Mouse (Mus musculus) heart, postnatal 0 days (tissue): ENCODE results near the gene Aox3. TPM values are rescaled to one million over a fixed set of nuclear protein-coding genes. Genes with fewer than 3 reads are reported as not detected.

Source experiments
- ATAC-seq: fragments of 200-750 bp; cut with Nextera tagmentation; 2 replicates; pipeline ENCODE4 v1.8.0; 2017; ENCODE audit warnings: low read depth, moderate number of reproducible peaks, moderate library complexity; ENCODE audit not compliant: insufficient read depth
- DNase-seq: peaks from one replicate; pipeline ENCODE4 v3.0.0-alpha.2; 2016; ENCODE audit warnings: low spot score
- H3K27ac ChIP-seq: fragments of 300-500 bp; sonication (generic); 2 replicates; pipeline ENCODE4 v1.5.1; 2014; ENCODE audit warnings: low read depth, mild to moderate bottlenecking
- H3K27me3 ChIP-seq: fragments of 300-500 bp; sonication (generic); 2 replicates; pipeline ENCODE4 v1.6.1; 2014; ENCODE audit warnings: low read length, mixed read lengths; ENCODE audit not compliant: control insufficient read depth, insufficient read depth
- H3K36me3 ChIP-seq: fragments of 300-500 bp; sonication (generic); replicated peaks from 2 replicates; pipeline ENCODE4 v1.6.1; 2014; ENCODE audit warnings: low read length, mixed read lengths; ENCODE audit not compliant: control insufficient read depth, insufficient read depth
- H3K4me1 ChIP-seq: fragments of 300-500 bp; sonication (generic); 2 replicates; pipeline ENCODE4 v1.6.1; 2014; ENCODE audit warnings: antibody characterized with exemption; ENCODE audit not compliant: control insufficient read depth, insufficient read depth
- H3K4me2 ChIP-seq: fragments of 300-500 bp; sonication (generic); 2 replicates; pipeline ENCODE4 v1.6.1; 2014; ENCODE audit warnings: low read depth, mild to moderate bottlenecking, low read length, moderate library complexity
- H3K4me3 ChIP-seq: fragments of 300-500 bp; sonication (generic); 2 replicates; pipeline ENCODE4 v1.5.1; 2014; ENCODE audit warnings: low read depth, low read length
- H3K9ac ChIP-seq: fragments of 300-500 bp; sonication (generic); replicated peaks from 2 replicates; pipeline ENCODE4 v1.6.1; 2014; ENCODE audit warnings: low read depth, low read length, mixed read lengths
- H3K9me3 ChIP-seq: fragments of 300-500 bp; sonication (generic); replicated peaks from 2 replicates; pipeline ENCODE4 v1.6.1; 2016; ENCODE audit warnings: low read length; ENCODE audit not compliant: control insufficient read depth
- CTCF ChIP-seq: IDR thresholded peaks from 2 replicates; pipeline ENCODE4 v1.5.1; 2016; ENCODE audit warnings: antibody characterized with exemption, control low read depth, low read depth
- EP300 ChIP-seq: IDR thresholded peaks from 2 replicates; pipeline ENCODE4 v1.6.1; 2016; ENCODE audit warnings: antibody characterized with exemption, low read depth
- WGBS: fragments of 180-500 bp; shearing (Covaris S2); extraction: QIAGEN DNeasy Blood & Tissue Kit; methylation state at CpG from one replicate; pipeline ENCODE4 v1.1.7; 2014; 5-methylcytosine and 5-hydroxymethylcytosine counted together
- polyA plus RNA-seq: library from polyadenylated mRNA; unstranded; fragments of >200 nt; fragmentation: Nextera tagmentation; extraction: Ambion mirVana; gene quantifications from 2 replicates; pipeline ENCODE4 v1.2.1, GENCODE M21; 2015
- total RNA-seq: library from RNA; depleted of rRNA; stranded (reverse); fragments of >200 nt; gene quantifications from 2 replicates; pipeline ENCODE4 v1.2.3, GENCODE M21; 2014; ENCODE audit warnings: low replicate concordance

The Aox3 gene
- total and polyA plus RNA-seq, 2 experiments from 2014 or later = 0.12 TPM; not detected in 1

DNA sequence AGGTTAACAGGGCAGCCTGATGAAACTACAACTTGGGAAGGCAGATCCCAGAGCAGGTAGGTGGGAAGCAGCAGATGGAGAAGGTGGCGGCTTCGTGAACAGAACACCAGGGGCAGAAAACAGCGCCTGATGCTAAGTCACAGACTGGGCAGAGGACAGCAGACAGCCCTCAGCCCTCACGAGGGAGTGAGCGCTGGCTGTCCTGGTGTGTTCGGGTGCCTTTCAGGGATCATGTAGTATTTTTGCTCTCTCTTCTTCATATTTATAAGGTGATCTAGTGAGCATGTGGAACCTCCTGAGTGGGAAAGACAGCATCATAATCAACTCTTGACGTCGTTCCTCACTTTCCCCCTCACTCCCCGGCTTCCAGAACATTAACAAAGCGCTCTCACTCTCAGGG lies 33.1 kb downstream of the Aox3 start:
- WGBS = 83% methylated on average over 10 of the region's 10 CpGs
- no peak for DNase-seq
- H3K9me3 ChIP-seq = no peaks in the 10 kb centered on the region
- no peak for TF ChIP-seq EP300
- no peak for TF ChIP-seq CTCF
- ATAC-seq = no peak
- H3K27me3 ChIP-seq = no peaks in the 10 kb centered on the region
- H3K4me3 ChIP-seq = no peak overlapping the region
- H3K27ac ChIP-seq = no peak overlapping the region
- H3K36me3 ChIP-seq = no peaks in the 10 kb centered on the region
- no peak overlapping the region for H3K9ac ChIP-seq
- H3K4me1 ChIP-seq = no peaks in the 10 kb centered on the region
- H3K4me2 ChIP-seq = no peak overlapping the region

DNA sequence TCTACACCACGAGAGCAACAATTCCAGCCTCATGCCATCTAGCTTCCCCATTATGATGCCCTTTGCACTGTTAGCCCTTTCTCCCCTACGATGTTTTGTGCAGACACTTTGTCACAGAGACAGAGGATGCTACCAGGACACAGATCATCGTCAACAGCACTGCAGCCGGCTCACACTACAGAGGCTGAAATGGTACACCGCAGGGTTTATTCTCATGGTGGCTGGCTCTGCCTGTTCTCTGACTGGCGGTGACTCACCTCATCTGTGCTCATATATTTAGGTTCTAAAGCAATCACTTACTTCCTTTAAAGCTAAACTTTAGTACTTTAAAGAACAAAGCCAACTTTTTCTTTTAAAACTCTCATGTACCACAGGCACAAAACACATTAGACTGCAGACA lies 34.8 kb downstream of the Aox3 start:
- ATAC-seq (no peak), DNase-seq (no peak)
- no peak overlapping the region for H3K4me2 ChIP-seq
- H3K27ac ChIP-seq = no peak overlapping the region
- H3K4me3 ChIP-seq = no peak overlapping the region
- no peaks in the 10 kb centered on the region for H3K36me3 ChIP-seq
- H3K9me3 ChIP-seq = no peaks in the 10 kb centered on the region
- no peak for TF ChIP-seq CTCF
- TF ChIP-seq EP300 = no peak
- no peak overlapping the region for H3K9ac ChIP-seq
- 77% methylated on average over 6 of the region's 6 CpGs for WGBS
- no peaks in the 10 kb centered on the region for H3K4me1 ChIP-seq
- H3K27me3 ChIP-seq = no peaks in the 10 kb centered on the region

DNA sequence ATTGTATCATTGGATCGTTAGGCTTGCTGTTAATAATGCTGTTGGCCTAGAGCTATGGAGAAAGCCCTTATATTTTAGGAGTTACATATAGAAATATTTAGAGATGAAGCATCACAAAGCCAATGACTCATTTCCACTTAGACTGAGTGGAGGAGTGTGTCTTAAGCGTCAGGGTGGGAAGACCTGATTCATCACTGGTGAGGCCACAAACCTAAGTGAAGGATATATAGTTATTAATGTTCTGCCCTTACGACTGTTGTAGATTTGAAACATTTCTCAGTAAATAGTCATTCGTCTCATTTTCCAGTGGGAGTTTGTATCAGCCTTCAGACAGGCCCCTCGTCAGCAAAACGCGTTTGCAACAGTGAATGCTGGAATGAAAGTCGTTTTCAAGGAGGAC lies 39.3 kb downstream of the Aox3 start:
- no peak overlapping the region for H3K4me2 ChIP-seq
- ATAC-seq = no peak
- no peak overlapping the region for H3K4me3 ChIP-seq
- TF ChIP-seq CTCF (no peak), EP300 (no peak)
- H3K27me3 ChIP-seq = no peaks in the 10 kb centered on the region
- DNase-seq = no peak
- H3K9me3 ChIP-seq = no peaks in the 10 kb centered on the region
- H3K27ac ChIP-seq = no peak overlapping the region
- no peaks in the 10 kb centered on the region for H3K4me1 ChIP-seq
- H3K36me3 ChIP-seq = no peaks in the 10 kb centered on the region
- 56% methylated on average over 8 of the region's 8 CpGs for WGBS
- no peak overlapping the region for H3K9ac ChIP-seq

DNA sequence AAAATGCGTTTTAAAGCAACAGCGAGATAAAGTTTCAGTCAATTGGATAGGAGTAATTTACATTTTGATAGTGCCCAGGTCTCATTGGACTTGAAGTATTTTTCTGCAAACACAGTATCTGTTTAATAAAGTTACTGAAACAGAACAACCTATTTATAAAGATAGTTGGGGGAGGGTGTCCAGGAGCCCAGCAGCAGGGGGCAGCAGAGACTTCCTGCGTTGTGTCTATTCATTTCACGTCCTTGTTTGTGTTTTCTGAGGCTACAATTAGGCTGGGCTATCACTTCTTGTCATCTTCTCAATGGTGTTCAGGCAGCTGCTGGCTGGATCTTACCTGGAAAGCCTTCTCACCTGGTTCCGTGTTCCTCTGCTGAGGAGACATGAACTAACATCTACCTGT lies 43.8 kb downstream of the Aox3 start:
- H3K9me3 ChIP-seq = no peaks in the 10 kb centered on the region
- no peaks in the 10 kb centered on the region for H3K4me1 ChIP-seq
- no peak overlapping the region for H3K4me2 ChIP-seq
- WGBS = 42% methylated on average over 5 of the region's 5 CpGs
- peak; percentile 67 for TF ChIP-seq CTCF
- no peak for TF ChIP-seq EP300
- no peak overlapping the region for H3K4me3 ChIP-seq
- ATAC-seq = no peak
- DNase-seq = peak; percentile 29
- no peaks in the 10 kb centered on the region for H3K36me3 ChIP-seq
- H3K9ac ChIP-seq = no peak overlapping the region
- no peak overlapping the region for H3K27ac ChIP-seq
- H3K27me3 ChIP-seq = no peaks in the 10 kb centered on the region

DNA sequence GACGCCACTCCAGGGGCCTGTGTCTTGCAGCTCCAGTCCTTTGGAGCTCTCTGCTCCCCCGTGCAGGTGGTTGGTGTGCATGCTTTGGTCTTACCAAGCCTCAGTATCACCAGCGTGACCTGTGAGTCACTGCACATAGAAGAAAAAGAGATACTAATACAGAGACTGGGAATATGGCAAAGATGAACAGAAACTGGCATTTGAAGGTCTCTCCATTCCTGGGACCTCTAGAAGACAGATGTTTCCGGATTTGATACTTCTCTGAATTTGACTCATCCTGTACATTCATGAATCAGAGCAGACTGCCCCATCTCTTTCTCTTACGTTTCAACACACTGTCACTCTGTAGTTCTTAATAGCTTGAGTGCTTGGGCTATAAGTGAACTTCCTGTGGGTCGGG lies 57.0 kb downstream of the Aox3 start:
- no peak overlapping the region for H3K4me3 ChIP-seq
- ATAC-seq = no peak
- 0 out of 2 replicates have a peak, but pooled peaks cover 3% of the 10 kb centered on the region for H3K27me3 ChIP-seq
- no peak overlapping the region for H3K4me2 ChIP-seq
- H3K27ac ChIP-seq = no peak overlapping the region
- WGBS = 63% methylated on average over 6 of the region's 6 CpGs
- H3K9ac ChIP-seq = no peak overlapping the region
- DNase-seq = no peak
- H3K4me1 ChIP-seq = no peaks in the 10 kb centered on the region
- no peak for TF ChIP-seq CTCF
- TF ChIP-seq EP300 = no peak
- H3K9me3 ChIP-seq = no peaks in the 10 kb centered on the region
- no peaks in the 10 kb centered on the region for H3K36me3 ChIP-seq

DNA sequence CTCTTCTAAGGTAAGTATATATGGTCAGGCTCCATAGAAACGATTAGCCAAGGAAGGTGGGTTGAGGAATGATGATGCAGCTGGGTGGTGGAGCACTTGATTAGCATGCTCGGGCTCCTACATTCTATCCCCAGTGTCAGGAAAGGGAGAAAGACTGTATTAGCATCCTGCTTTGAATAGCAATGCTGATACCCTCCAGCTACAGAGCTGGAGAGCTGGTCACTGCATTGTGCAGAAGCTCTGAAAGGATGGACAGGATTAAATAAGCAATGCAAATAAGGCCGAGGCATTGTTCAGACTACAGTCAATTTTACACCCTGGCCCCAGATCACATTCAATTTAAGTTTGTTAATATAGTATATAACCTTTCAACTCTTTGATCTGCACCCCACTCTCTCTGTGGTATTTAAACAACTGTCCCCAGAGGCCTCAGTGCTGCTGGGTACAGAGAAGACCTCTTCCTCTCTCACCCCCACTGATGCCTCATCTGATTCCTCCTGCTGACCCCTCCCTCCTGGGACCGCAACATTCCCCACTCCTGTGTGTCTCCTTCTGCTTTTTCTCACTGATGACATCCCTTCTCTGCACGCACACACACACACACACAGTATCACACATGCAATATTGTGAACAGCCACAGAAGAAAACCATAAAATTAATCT lies 75.7 kb downstream of the Aox3 start:
- Histone ChIP-seq H3K9me3 (no peaks in the 10 kb centered on the region), H3K4me2 (no peak overlapping the region), H3K4me1 (no peaks in the 10 kb centered on the region), H3K9ac (no peak overlapping the region), H3K4me3 (no peak overlapping the region), H3K27me3 (no peaks in the 10 kb centered on the region), H3K27ac (no peak overlapping the region), H3K36me3 (no peaks in the 10 kb centered on the region)
- DNase-seq (no peak), ATAC-seq (no peak)
- TF ChIP-seq EP300 = no peak
- no peak for TF ChIP-seq CTCF
- WGBS = 58% methylated on average over 5 of the region's 5 CpGs
